Mouse (Mus musculus): ENCODE measurements at regions not wholly inside any gene's neighbourhood (a gene's known extent, or its start where the extent isn't known, plus 50 kb on each side); places are given as distances from the start of the nearest gene placed in this dataset.

DNA sequence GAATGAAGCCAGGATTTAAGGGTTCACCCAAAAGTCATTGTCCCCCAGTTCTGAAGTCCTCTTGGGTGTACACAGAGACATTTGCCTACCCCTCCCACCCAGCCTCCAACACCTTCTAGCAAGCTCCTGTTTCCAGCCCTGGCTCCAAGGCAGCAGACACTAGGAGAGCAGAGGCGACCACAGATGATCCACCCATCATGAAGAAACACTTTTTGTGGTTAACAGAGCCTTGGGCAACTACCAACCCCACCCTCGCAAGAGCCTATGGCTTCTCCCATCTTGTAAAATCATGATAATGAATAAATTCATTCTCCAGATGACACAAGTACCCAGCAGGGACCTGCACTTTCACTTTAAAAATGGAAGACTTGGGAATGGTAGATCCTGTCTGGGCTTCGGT lies 136.1 kb downstream of the Cartpt start:
- no peaks in the 10 kb centered on the region for H3K9me3 ChIP-seq (ENCODE audit: low read length)
- no peak for TF ChIP-seq CTCF (IDR thresholded peaks at IDR 0.05; ENCODE audit: low read depth)
- no peak overlapping the region for H3K9ac ChIP-seq (replicated peaks; ENCODE audit: low read length)
- no peaks in the 10 kb centered on the region for H3K36me3 ChIP-seq (ENCODE audit: insufficient read depth, low read length)
- H3K4me2 ChIP-seq (ENCODE audit: low read depth, low read length): no peak overlapping the region
- ATAC-seq (no peak), DNase-seq (ENCODE audit: low spot score) (no peak)
- H3K27me3 ChIP-seq (ENCODE audit: insufficient read depth, low read length): no peaks in the 10 kb centered on the region
- whole genome bisulfite sequencing: 88% methylated on average over 3 of the region's 3 CpGs
- H3K27ac ChIP-seq: no peak overlapping the region
- no peak overlapping the region for H3K4me3 ChIP-seq (ENCODE audit: low read length)
- 0 out of 2 replicates have a peak, but pooled peaks cover 3% of the 10 kb centered on the region for H3K4me1 ChIP-seq (ENCODE audit: insufficient read depth, low read length)

DNA sequence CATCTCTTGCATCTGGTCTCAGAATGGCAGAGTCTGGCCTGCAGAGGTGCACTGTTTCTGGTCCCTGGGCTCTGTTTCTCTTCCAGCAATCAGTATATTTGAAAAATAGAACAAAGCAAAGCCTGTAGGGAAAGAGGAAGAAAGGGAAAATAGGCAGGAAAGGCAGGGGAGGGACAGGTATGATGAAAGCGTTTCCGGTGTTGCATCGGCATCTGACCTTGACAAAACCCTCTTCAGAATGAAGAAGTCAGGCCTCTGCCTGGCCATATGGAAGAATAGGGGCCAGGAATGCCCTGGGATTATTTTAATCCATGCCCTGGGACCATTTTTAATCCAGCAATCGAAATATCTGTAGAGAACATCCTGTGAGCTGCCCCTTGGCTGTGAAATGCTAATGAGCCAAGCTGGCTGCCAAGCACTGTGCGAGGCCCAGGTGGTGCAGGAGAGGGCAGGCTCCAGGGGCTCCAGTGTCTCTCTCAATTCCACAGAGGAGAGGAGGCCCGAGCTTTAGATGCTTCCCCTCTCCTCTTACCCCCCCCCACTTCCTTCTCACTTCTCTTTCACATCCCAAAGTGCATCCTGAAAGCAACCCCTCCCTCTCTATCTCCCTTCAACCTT lies 136.7 kb downstream of the Cartpt start:
- Histone ChIP-seq H3K9me3 (ENCODE audit: low read length) (no peaks in the 10 kb centered on the region), H3K27ac (no peak overlapping the region), H3K27me3 (ENCODE audit: insufficient read depth, low read length) (no peaks in the 10 kb centered on the region), H3K36me3 (ENCODE audit: insufficient read depth, low read length) (no peaks in the 10 kb centered on the region), H3K4me3 (ENCODE audit: low read length) (no peak overlapping the region), H3K4me1 (ENCODE audit: insufficient read depth, low read length) (0 out of 2 replicates have a peak, but pooled peaks cover 3% of the 10 kb centered on the region), H3K9ac (replicated peaks; ENCODE audit: low read length) (no peak overlapping the region), H3K4me2 (ENCODE audit: low read depth, low read length) (no peak overlapping the region)
- TF ChIP-seq CTCF (IDR thresholded peaks at IDR 0.05; ENCODE audit: low read depth): no peak
- no peak for DNase-seq (ENCODE audit: low spot score)
- no peak for ATAC-seq
- WGBS: 45% methylated on average over 6 of the region's 6 CpGs

DNA sequence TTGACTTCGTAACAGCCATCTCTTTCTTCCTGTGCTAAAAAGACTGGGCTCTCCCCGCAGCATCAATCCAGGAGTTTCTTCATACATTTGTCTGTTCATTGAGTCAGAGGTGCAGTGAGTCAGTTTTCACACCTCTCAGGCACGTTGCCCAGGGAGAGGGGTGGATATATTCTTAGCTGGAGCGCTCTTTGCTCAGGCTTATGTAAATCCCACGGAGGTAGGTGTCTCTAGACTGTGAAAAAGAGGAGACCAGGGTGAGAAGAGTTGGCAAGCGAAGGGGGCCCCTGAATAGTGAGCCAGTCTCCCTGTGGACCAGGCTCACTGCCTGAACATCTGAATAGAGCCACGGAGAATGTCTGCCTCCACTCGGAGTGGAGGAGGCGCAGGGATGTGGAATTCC lies 139.0 kb downstream of the Cartpt start:
- no peaks in the 10 kb centered on the region for H3K27me3 ChIP-seq (ENCODE audit: insufficient read depth, low read length)
- WGBS: 63% methylated on average over 9 of the region's 9 CpGs
- no peak overlapping the region for H3K9ac ChIP-seq (replicated peaks; ENCODE audit: low read length)
- DNase-seq (ENCODE audit: low spot score): no peak
- H3K9me3 ChIP-seq (ENCODE audit: low read length): no peaks in the 10 kb centered on the region
- no peaks in the 10 kb centered on the region for H3K36me3 ChIP-seq (ENCODE audit: insufficient read depth, low read length)
- no peak overlapping the region for H3K4me3 ChIP-seq (ENCODE audit: low read length)
- 0 out of 2 replicates have a peak, but pooled peaks cover 3% of the 10 kb centered on the region for H3K4me1 ChIP-seq (ENCODE audit: insufficient read depth, low read length)
- no peak overlapping the region for H3K4me2 ChIP-seq (ENCODE audit: low read depth, low read length)
- no peak for ATAC-seq
- no peak overlapping the region for H3K27ac ChIP-seq
- TF ChIP-seq CTCF (IDR thresholded peaks at IDR 0.05; ENCODE audit: low read depth): no peak

DNA sequence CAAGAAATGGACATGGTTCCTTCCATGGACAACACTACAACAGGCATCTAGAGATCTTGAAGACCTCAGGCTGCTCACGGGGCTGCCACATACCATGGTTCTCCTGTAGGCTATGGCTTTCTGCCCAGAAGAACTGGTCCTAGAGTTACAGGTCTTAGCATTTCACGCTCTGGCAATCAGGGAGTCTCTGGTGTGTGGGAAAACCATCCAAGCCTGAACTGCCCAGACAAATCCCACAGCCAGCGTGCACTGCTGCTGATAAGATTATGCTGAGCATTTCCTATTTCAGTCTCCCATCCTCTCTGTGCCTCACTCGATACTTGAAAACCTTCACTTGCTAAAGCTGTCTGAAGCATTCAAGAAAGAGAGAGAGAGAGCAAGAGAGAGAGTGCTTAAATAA lies 139.5 kb downstream of the Cartpt start:
- WGBS: 56% methylated on average over 4 of the region's 4 CpGs
- H3K9ac ChIP-seq (replicated peaks; ENCODE audit: low read length): no peak overlapping the region

DNA sequence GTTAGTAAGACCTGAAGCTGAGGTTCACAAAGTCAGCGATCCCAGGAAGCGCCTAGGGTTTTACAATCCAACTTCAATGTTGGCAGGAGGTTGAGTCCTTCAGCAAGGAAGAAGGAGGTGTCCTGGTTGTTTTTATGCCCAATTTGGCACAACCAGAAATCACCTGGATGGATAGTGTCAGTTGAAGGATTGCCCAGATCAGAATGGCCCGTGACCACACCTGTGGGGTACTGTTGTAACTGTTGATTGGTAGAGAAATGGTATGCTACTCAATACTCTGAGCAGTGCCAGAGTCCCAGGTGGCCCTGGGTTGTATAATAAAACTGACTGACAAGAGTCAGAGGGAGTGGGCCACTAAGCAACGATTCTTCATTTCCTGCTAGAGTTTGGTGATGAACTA lies 140.2 kb downstream of the Cartpt start:
- Histone ChIP-seq H3K27me3 (ENCODE audit: insufficient read depth, low read length) (no peaks in the 10 kb centered on the region), H3K27ac (no peak overlapping the region), H3K36me3 (ENCODE audit: insufficient read depth, low read length) (no peaks in the 10 kb centered on the region), H3K4me3 (ENCODE audit: low read length) (no peak overlapping the region), H3K4me2 (ENCODE audit: low read depth, low read length) (no peak overlapping the region), H3K9ac (replicated peaks; ENCODE audit: low read length) (no peak overlapping the region), H3K4me1 (ENCODE audit: insufficient read depth, low read length) (0 out of 2 replicates have a peak, but pooled peaks cover 3% of the 10 kb centered on the region), H3K9me3 (ENCODE audit: low read length) (no peaks in the 10 kb centered on the region)
- DNase-seq (ENCODE audit: low spot score): no peak
- TF ChIP-seq CTCF (IDR thresholded peaks at IDR 0.05; ENCODE audit: low read depth): no peak
- WGBS: 77% methylated on average over 4 of the region's 4 CpGs
- ATAC-seq: no peak

More for the DNA sequence above, 139.5 kb downstream of the Cartpt start:
- Histone ChIP-seq H3K36me3 (ENCODE audit: insufficient read depth, low read length) (no peaks in the 10 kb centered on the region), H3K4me1 (ENCODE audit: insufficient read depth, low read length) (0 out of 2 replicates have a peak, but pooled peaks cover 3% of the 10 kb centered on the region), H3K9me3 (ENCODE audit: low read length) (no peaks in the 10 kb centered on the region), H3K27me3 (ENCODE audit: insufficient read depth, low read length) (no peaks in the 10 kb centered on the region), H3K4me3 (ENCODE audit: low read length) (no peak overlapping the region), H3K4me2 (ENCODE audit: low read depth, low read length) (no peak overlapping the region), H3K27ac (no peak overlapping the region)
- DNase-seq (ENCODE audit: low spot score): peak; percentile 38
- ATAC-seq: no peak
- no peak for TF ChIP-seq CTCF (IDR thresholded peaks at IDR 0.05; ENCODE audit: low read depth)

DNA sequence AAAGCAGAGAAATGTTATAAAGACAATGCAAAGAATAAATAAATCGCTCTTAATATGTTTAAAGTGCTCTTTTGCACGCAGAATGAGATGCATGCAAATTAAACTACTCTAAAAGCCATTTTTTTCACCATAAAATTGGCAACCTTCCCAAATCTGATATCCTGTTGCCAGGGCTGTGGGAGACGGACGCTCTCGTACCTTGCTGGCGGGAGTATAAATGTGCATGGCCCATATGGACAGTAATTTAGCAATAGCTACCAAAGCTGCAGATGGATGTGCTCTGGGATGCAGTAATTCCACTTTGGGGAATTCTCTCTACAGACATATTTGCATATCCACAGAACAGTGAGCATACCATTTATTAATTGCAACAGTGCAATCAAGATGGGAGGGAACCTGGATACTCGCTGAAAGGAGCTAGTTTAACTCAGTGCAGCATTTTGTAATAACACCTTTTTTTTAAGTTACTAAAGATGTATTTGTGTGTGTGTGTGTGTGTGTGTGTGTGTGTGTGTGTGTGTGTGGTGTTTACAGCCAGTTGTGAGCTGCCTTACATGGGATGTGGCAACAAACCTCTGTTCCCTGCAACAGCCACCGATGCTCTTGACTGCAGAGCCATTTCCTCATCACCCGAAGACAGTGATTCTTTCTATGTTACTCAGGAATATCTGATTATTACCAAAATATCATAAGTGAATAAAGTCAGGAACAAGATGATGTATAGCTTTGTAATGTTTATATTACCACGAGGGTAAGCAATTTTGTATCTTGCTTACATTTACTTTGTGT lies 141.4 kb downstream of the Cartpt start:
- Histone ChIP-seq H3K4me3 (ENCODE audit: low read length) (no peak overlapping the region), H3K36me3 (ENCODE audit: insufficient read depth, low read length) (no peaks in the 10 kb centered on the region), H3K9me3 (ENCODE audit: low read length) (no peaks in the 10 kb centered on the region), H3K9ac (replicated peaks; ENCODE audit: low read length) (no peak overlapping the region), H3K4me2 (ENCODE audit: low read depth, low read length) (no peak overlapping the region), H3K4me1 (ENCODE audit: insufficient read depth, low read length) (0 out of 2 replicates have a peak, but pooled peaks cover 2% of the 10 kb centered on the region), H3K27ac (no peak overlapping the region), H3K27me3 (ENCODE audit: insufficient read depth, low read length) (no peaks in the 10 kb centered on the region)
- no peak for TF ChIP-seq CTCF (IDR thresholded peaks at IDR 0.05; ENCODE audit: low read depth)
- DNase-seq (ENCODE audit: low spot score): peak; percentile 71
- ATAC-seq: 0 out of 2 replicates have a peak, but pooled peaks have one; percentile 45
- 37% methylated on average over 10 of the region's 10 CpGs for WGBS

DNA sequence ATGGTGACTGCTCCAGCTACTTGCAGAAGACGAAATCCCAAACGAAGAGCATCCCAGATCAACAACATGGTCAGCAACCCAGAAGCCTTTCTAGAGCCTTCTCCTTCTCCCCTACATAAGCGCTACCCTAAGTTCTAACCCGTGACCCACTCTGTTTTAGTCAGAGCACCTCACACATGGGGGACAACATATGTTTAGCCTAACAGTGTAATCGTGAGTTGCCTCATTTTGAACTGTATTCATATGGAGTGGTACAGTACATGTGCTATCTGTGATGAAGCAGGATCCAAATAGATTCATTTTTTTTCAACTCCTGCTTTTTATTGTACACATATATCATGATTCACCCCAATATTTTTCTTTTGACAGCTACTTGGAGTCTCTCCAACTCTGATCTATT lies 146.2 kb downstream of the Cartpt start:
- H3K27me3 ChIP-seq (ENCODE audit: insufficient read depth, low read length): no peaks in the 10 kb centered on the region
- no peak for ATAC-seq
- TF ChIP-seq CTCF (IDR thresholded peaks at IDR 0.05; ENCODE audit: low read depth): no peak
- 70% methylated on average over 5 of the region's 5 CpGs for WGBS
- H3K9ac ChIP-seq (replicated peaks; ENCODE audit: low read length): no peak overlapping the region
- no peak for DNase-seq (ENCODE audit: low spot score)
- no peak overlapping the region for H3K4me3 ChIP-seq (ENCODE audit: low read length)
- H3K4me1 ChIP-seq (ENCODE audit: insufficient read depth, low read length): no peaks in the 10 kb centered on the region
- no peak overlapping the region for H3K4me2 ChIP-seq (ENCODE audit: low read depth, low read length)
- H3K36me3 ChIP-seq (ENCODE audit: insufficient read depth, low read length): no peaks in the 10 kb centered on the region
- H3K9me3 ChIP-seq (ENCODE audit: low read length): no peaks in the 10 kb centered on the region
- H3K27ac ChIP-seq: no peak overlapping the region

All from hindbrain, postnatal 0 days (tissue).